Mouse (Mus musculus) cerebellum, adult 2 months (tissue): ENCODE results near the gene Myl6. TPM values are rescaled to one million over a fixed set of nuclear protein-coding genes. Genes with fewer than 3 reads are reported as not detected.

ENCODE experiments used
- DNase-seq, 2 experiments: peaks; one replicate each; pipeline ENCODE4 v3.0.0; 2021
- H3K27ac ChIP-seq: fragments of 200-500 bp; 2 replicates; pipeline ENCODE4 v1.5.1; 2012; ENCODE audit warnings: low read length, control low read depth, inconsistent platforms; ENCODE audit not compliant: insufficient read depth
- H3K27me3 ChIP-seq: fragments of 200-500 bp; 2 replicates; pipeline ENCODE4 v1.6.1; 2012; ENCODE audit warnings: inconsistent platforms, mild to moderate bottlenecking, low read length, moderate library complexity; ENCODE audit not compliant: control insufficient read depth, insufficient read depth
- H3K4me1 ChIP-seq: fragments of 200-500 bp; 2 replicates; pipeline ENCODE4 v1.6.1; 2011; ENCODE audit warnings: low read length; ENCODE audit not compliant: control insufficient read depth, insufficient read depth
- H3K4me3 ChIP-seq: fragments of 200-500 bp; replicated peaks from 2 replicates; pipeline ENCODE3; 2011; ENCODE audit warnings: mild to moderate bottlenecking, low read depth, low read length, control low read depth; ENCODE audit not compliant: insufficient read depth
- CTCF ChIP-seq: fragments of 200-500 bp; IDR thresholded peaks from 2 replicates; pipeline ENCODE4 v1.5.1; 2011; ENCODE audit warnings: low read depth, mild to moderate bottlenecking, control low read depth, low read length, moderate library complexity, borderline replicate concordance; ENCODE audit not compliant: insufficient read depth
- POLR2A ChIP-seq: fragments of 200-500 bp; IDR thresholded peaks from 2 replicates; pipeline ENCODE4 v1.6.1; 2011; ENCODE audit warnings: low read length, control low read depth, borderline replicate concordance; ENCODE audit not compliant: insufficient read depth
- whole genome bisulfite sequencing: fragments of 180-500 bp; shearing (Covaris S2); methylation state at CpG from one replicate; pipeline ENCODE4 v1.1.7; 2018; 5-methylcytosine and 5-hydroxymethylcytosine counted together
- polyA plus RNA-seq: library from polyadenylated mRNA; depleted of rRNA; stranded (reverse); fragments of >200 nt; gene quantifications from 2 replicates; pipeline ENCODE4 v1.2.3, GENCODE M21; 2012

Gene Myl6
- polyA plus RNA-seq, 1 experiment = 1,434 TPM

GRCm38 (mm10) chr10:128526366-128527356 is 32.7 kb upstream of the Myl6 start:
- no peaks in the 10 kb centered on the region for H3K27me3 ChIP-seq
- H3K4me3 ChIP-seq = peak overlapping the region; percentile 71
- no peak for DNase-seq
- H3K27ac ChIP-seq = no peak overlapping the region
- peaks cover 7% of the 10 kb centered on the region; the same call in 1 of the 2 replicates for H3K4me1 ChIP-seq
- 32% methylated on average over 28 of the region's 28 CpGs for WGBS
- no peak for TF ChIP-seq POLR2A
- no peak for TF ChIP-seq CTCF

DNA sequence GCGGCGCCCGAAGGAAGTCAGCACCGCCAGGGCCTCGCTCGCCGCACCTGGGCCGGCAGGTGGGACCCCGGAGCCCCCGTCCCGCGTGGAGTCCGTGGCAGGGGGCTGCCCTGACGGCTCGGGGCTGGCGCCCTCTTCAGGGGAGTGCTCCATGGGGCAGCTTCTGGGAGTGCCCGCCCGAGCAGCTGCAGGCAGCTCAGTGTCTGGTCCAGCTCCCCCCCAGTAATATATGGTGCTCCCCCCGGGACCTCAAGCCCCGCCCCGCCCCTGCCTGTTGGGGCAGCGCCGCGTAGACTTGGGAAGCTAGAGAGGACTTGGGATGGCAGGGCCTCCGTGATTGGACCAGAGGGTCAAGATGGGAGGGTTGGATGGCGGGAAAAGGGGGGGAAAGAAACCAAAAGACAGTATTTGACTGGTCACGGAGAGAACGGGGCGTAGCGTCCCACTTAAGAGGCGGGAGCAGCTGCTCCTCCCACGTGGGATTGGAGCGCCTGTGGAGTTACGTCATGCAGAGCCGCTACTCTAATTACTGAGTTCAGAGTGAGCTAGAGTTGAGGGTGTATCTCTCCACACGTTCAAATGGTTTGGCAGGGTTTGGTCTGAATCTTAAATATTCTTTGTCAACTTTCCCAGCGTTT is 31.8 kb upstream of the Myl6 start, which contains the start of gene Esyt1:
Gene Esyt1 (minus strand): TSS at position 201 of the 638 bp plus-strand sequence.
- Histone ChIP-seq H3K27ac (peak within 1 kb of the TSS; percentile 20; the same call in 1 of the 2 replicates), H3K4me1 (peaks cover 7% of the 10 kb centered on the region; the same call in 1 of the 2 replicates), H3K4me3 (peak within 1 kb of the TSS; percentile 71), H3K27me3 (no peaks in the 10 kb centered on the region)
- under 1% methylated on average over 37 of the region's 37 CpGs for WGBS
- DNase-seq = peak; percentile 90 to 98
- TF ChIP-seq POLR2A = 0 out of 2 replicates have a peak, but pooled peaks have one; percentile 38
- TF ChIP-seq CTCF = no peak

GRCm38 (mm10) chr10:128524732-128525662 is 31.1 kb upstream of the Myl6 start:
- H3K27me3 ChIP-seq = no peaks in the 10 kb centered on the region
- WGBS = under 1% methylated on average over 58 of the region's 58 CpGs
- H3K27ac ChIP-seq = peak overlapping the region; percentile 20; the same call in 1 of the 2 replicates
- TF ChIP-seq CTCF (no peak), POLR2A (no peak)
- H3K4me3 ChIP-seq = peak overlapping the region; percentile 71
- DNase-seq = peak; percentile 54 to 67
- H3K4me1 ChIP-seq = peaks cover 7% of the 10 kb centered on the region; the same call in 1 of the 2 replicates

- Histone ChIP-seq H3K27me3 (no peaks in the 10 kb centered on the region), H3K27ac (no peak overlapping the region)
- 28% methylated on average over 11 of the region's 11 CpGs for WGBS
Observed at GRCm38 (mm10) chr10:128524111-128524731, 30.3 kb upstream of the Myl6 start.

DNA sequence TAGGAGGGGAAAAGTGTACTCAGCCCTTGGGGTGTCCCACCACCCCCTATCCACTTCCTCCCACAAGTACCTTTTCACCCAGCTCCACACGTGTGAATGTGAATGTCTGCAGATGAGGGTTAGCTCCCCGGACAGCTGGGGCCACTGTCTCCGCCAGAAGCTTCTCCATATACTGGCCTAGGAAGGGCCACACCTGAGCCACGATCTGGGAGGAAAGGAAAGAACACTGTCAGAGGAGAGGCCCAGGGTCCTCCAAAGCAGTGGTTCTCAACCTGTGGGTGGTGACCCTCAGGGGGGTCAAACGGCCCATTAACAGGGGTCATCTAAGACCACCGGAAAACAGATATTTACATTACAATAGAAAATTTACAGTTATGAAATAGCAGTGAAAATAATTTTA is 28.4 kb upstream of the Myl6 start:
- DNase-seq = no peak
- Histone ChIP-seq H3K27me3 (no peaks in the 10 kb centered on the region), H3K4me1 (peaks cover 11% of the 10 kb centered on the region), H3K27ac (no peak overlapping the region), H3K4me3 (no peak overlapping the region)
- 79% methylated on average over 6 of the region's 6 CpGs for WGBS
- TF ChIP-seq POLR2A (no peak), CTCF (no peak)

More at GRCm38 (mm10) chr10:128524111-128524731, 30.3 kb upstream of the Myl6 start:
- H3K4me1 ChIP-seq = peaks cover 10% of the 10 kb centered on the region
- TF ChIP-seq CTCF = no peak
- TF ChIP-seq POLR2A = no peak
- DNase-seq = peak in 1 of 2 experiments; percentile 35
- peak overlapping the region; percentile 71 for H3K4me3 ChIP-seq

- no peak overlapping the region for H3K27ac ChIP-seq
- WGBS = 84% methylated on average over 16 of the region's 16 CpGs
- H3K4me1 ChIP-seq = peaks cover 11% of the 10 kb centered on the region
- no peaks in the 10 kb centered on the region for H3K27me3 ChIP-seq
- DNase-seq = no peak
- no peak overlapping the region for H3K4me3 ChIP-seq
- TF ChIP-seq CTCF (no peak), POLR2A (no peak)
Observed at GRCm38 (mm10) chr10:128520591-128520990, 26.6 kb upstream of the Myl6 start.
